Mouse (Mus musculus) heart, postnatal 0 days (tissue): Measurements from ENCODE around the gene Rasgrf2.
"Not testable (repeated sequence)": the region's sequence is repeated elsewhere in the genome, so short reads cannot be mapped to it uniquely, and the experiment has no call there.

Source experiments
- CTCF ChIP-seq: IDR thresholded peaks from 2 replicates; pipeline ENCODE4 v1.5.1; 2016; ENCODE audit warnings: antibody characterized with exemption, control low read depth, low read depth
- EP300 ChIP-seq: IDR thresholded peaks from 2 replicates; pipeline ENCODE4 v1.6.1; 2016; ENCODE audit warnings: antibody characterized with exemption, low read depth

DNA sequence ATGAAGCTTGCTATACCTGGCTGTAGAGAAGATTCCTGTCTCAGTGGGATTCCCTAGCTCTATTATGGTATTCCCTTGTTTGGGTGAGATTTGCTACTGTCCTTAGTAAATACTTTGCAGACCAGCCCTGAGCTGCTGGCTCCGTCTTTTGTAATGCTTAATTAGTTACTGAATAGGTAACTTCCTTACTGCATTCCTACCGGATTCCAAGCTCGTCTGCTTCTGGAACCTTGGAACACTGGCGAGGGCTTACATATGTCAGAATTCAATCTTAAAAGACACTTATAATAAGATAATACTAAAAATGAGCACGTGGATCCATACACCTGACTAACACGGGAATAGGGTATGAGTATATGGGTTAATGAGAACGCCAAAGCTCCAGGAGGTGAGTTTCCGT, 41.2 kb upstream of the Rasgrf2 start:
- TF ChIP-seq CTCF, EP300: not testable (repeated sequence)
